Mouse (Mus musculus) macrophage (primary cell): ENCODE data around the gene Epc2. TPM values are rescaled to one million over a fixed set of nuclear protein-coding genes. Genes with fewer than 3 reads are reported as not detected.

Experiments
- H3K27ac ChIP-seq: fragments of 350-480 bp; formaldehyde crosslinking; 2 replicates; pipeline ENCODE4 v1.9.0; 2021
- H3K36me3 ChIP-seq: fragments of 350-480 bp; formaldehyde crosslinking; 2 replicates; pipeline ENCODE4 v1.9.0; 2021; ENCODE audit errors: inconsistent target
- H3K4me3 ChIP-seq: fragments of 350-480 bp; formaldehyde crosslinking; 2 replicates; pipeline ENCODE4 v1.9.0; 2021; ENCODE audit errors: inconsistent target
- H3K79me2 ChIP-seq: fragments of 350-480 bp; formaldehyde crosslinking; 2 replicates; pipeline ENCODE4 v1.9.0; 2021; ENCODE audit errors: inconsistent target
- whole genome bisulfite sequencing: methylation state at CpG from one replicate; pipeline ENCODE4 v1.1.7; 2026; ENCODE audit warnings: inconsistent platforms; ENCODE audit not compliant: missing documents; 5-methylcytosine and 5-hydroxymethylcytosine counted together
- polyA plus RNA-seq: library from polyadenylated mRNA; stranded (reverse); fragments of 250-400 nt; gene quantifications from 3 replicates; pipeline ENCODE4 v1.2.4, GENCODE M21; 2018; ENCODE audit warnings: inconsistent platforms

Gene Epc2
- polyA plus RNA-seq, 1 experiment from 2014 or later = 20.5 TPM

- H3K27ac ChIP-seq = no peak overlapping the region
- H3K36me3 ChIP-seq = no peaks in the 10 kb centered on the region
- WGBS = 93% methylated on average over 2 of the region's 2 CpGs
- no peak overlapping the region for H3K4me3 ChIP-seq
- H3K79me2 ChIP-seq = peaks cover 9% of the 10 kb centered on the region; the same call in 1 of the 2 replicates
These were observed 64.7 kb downstream of the Epc2 start for GRCm38 (mm10) chr2:49516011-49516410.

- WGBS = 94% methylated on average over 2 of the region's 2 CpGs
- no peak overlapping the region for H3K4me3 ChIP-seq
- no peak overlapping the region for H3K27ac ChIP-seq
- no peaks in the 10 kb centered on the region for H3K36me3 ChIP-seq
- no peaks in the 10 kb centered on the region; the same call in 1 of the 2 replicates for H3K79me2 ChIP-seq
These were observed 69.1 kb downstream of the Epc2 start for GRCm38 (mm10) chr2:49520409-49520808.

GRCm38 (mm10) chr2:49520989-49521388, 69.7 kb downstream of the Epc2 start:
- Histone ChIP-seq H3K4me3 (no peak overlapping the region), H3K27ac (no peak overlapping the region), H3K36me3 (no peaks in the 10 kb centered on the region), H3K79me2 (no peaks in the 10 kb centered on the region; the same call in 1 of the 2 replicates)
- 100% methylated on average over 1 of the region's 1 CpGs for WGBS

GRCm38 (mm10) chr2:49521564-49521963, 70.3 kb downstream of the Epc2 start:
- Histone ChIP-seq H3K36me3 (no peaks in the 10 kb centered on the region), H3K79me2 (no peaks in the 10 kb centered on the region), H3K4me3 (no peak overlapping the region), H3K27ac (no peak overlapping the region)
- WGBS = 92% methylated on average over 2 of the region's 2 CpGs

GRCm38 (mm10) chr2:49522578-49522977, 71.3 kb downstream of the Epc2 start:
- no peaks in the 10 kb centered on the region for H3K36me3 ChIP-seq
- H3K79me2 ChIP-seq = no peaks in the 10 kb centered on the region
- H3K4me3 ChIP-seq = no peak overlapping the region
- WGBS = 97% methylated on average over 4 of the region's 4 CpGs
- H3K27ac ChIP-seq = no peak overlapping the region

- Histone ChIP-seq H3K4me3 (no peak overlapping the region), H3K36me3 (peaks cover 11% of the 10 kb centered on the region; the same call in 1 of the 2 replicates), H3K27ac (no peak overlapping the region), H3K79me2 (no peaks in the 10 kb centered on the region)
- WGBS = 89% methylated on average over 6 of the region's 6 CpGs
These were observed 85.9 kb downstream of the Epc2 start for GRCm38 (mm10) chr2:49537147-49537546.

GRCm38 (mm10) chr2:49538056-49538455, 86.8 kb downstream of the Epc2 start:
- no peaks in the 10 kb centered on the region for H3K79me2 ChIP-seq
- H3K4me3 ChIP-seq = no peak overlapping the region
- no peak overlapping the region for H3K27ac ChIP-seq
- H3K36me3 ChIP-seq = peaks cover 11% of the 10 kb centered on the region; the same call in 1 of the 2 replicates
- WGBS = 77% methylated on average over 2 of the region's 2 CpGs

- Histone ChIP-seq H3K4me3 (no peak overlapping the region), H3K27ac (no peak overlapping the region), H3K79me2 (no peaks in the 10 kb centered on the region), H3K36me3 (peaks cover 11% of the 10 kb centered on the region; the same call in 1 of the 2 replicates)
- 100% methylated on average over 2 of the region's 2 CpGs for WGBS
These were observed 88.5 kb downstream of the Epc2 start for GRCm38 (mm10) chr2:49539745-49540144.

GRCm38 (mm10) chr2:49547813-49548212, 96.5 kb downstream of the Epc2 start:
- WGBS = 92% methylated on average over 5 of the region's 5 CpGs
- no peak overlapping the region for H3K27ac ChIP-seq
- no peak overlapping the region for H3K4me3 ChIP-seq
- H3K36me3 ChIP-seq = peaks cover 42% of the 10 kb centered on the region
- H3K79me2 ChIP-seq = no peaks in the 10 kb centered on the region

GRCm38 (mm10) chr2:49548492-49548891, 97.2 kb downstream of the Epc2 start:
- H3K27ac ChIP-seq = no peak overlapping the region
- peaks cover 42% of the 10 kb centered on the region for H3K36me3 ChIP-seq
- 94% methylated on average over 5 of the region's 5 CpGs for WGBS
- no peak overlapping the region for H3K4me3 ChIP-seq
- no peaks in the 10 kb centered on the region for H3K79me2 ChIP-seq

- Histone ChIP-seq H3K27ac (no peak overlapping the region), H3K36me3 (peaks cover 29% of the 10 kb centered on the region), H3K4me3 (no peak overlapping the region), H3K79me2 (no peaks in the 10 kb centered on the region)
- WGBS = 62% methylated on average over 2 of the region's 2 CpGs
These were observed 101.8 kb downstream of the Epc2 start for GRCm38 (mm10) chr2:49553096-49553495.

GRCm38 (mm10) chr2:49557339-49557738, 106.1 kb downstream of the Epc2 start:
- no peak overlapping the region for H3K27ac ChIP-seq
- no peak overlapping the region for H3K4me3 ChIP-seq
- WGBS = 92% methylated on average over 4 of the region's 4 CpGs
- H3K36me3 ChIP-seq = no peaks in the 10 kb centered on the region
- no peaks in the 10 kb centered on the region for H3K79me2 ChIP-seq

GRCm38 (mm10) chr2:49558361-49558760, 107.1 kb downstream of the Epc2 start:
- Histone ChIP-seq H3K4me3 (no peak overlapping the region), H3K79me2 (no peaks in the 10 kb centered on the region), H3K36me3 (no peaks in the 10 kb centered on the region), H3K27ac (no peak overlapping the region)
- WGBS = 90% methylated on average over 3 of the region's 3 CpGs

GRCm38 (mm10) chr2:49562688-49563350, 111.5 kb downstream of the Epc2 start:
- Histone ChIP-seq H3K4me3 (no peak overlapping the region), H3K36me3 (no peaks in the 10 kb centered on the region), H3K27ac (no peak overlapping the region), H3K79me2 (no peaks in the 10 kb centered on the region)
- WGBS = 91% methylated on average over 10 of the region's 10 CpGs

- Histone ChIP-seq H3K79me2 (no peaks in the 10 kb centered on the region), H3K4me3 (no peak overlapping the region), H3K27ac (no peak overlapping the region), H3K36me3 (no peaks in the 10 kb centered on the region)
- 70% methylated on average over 16 of the region's 16 CpGs for WGBS
These were observed 118.8 kb downstream of the Epc2 start for GRCm38 (mm10) chr2:49569862-49570777.
